Mouse (Mus musculus) liver, embryonic 13.5 days (tissue): Measurements from ENCODE around the gene Chm. TPM values are rescaled to one million over a fixed set of nuclear protein-coding genes. Genes with fewer than 3 reads are reported as not detected.
"Not testable (repeated sequence)": the region's sequence is repeated elsewhere in the genome, so short reads cannot be mapped to it uniquely, and the experiment has no call there.

Experiments
- ATAC-seq: fragments of 200-750 bp; cut with Nextera tagmentation; 2 replicates; pipeline ENCODE4 v1.8.0; 2017; ENCODE audit warnings: low read depth, mild to moderate bottlenecking, moderate number of reproducible peaks, moderate library complexity
- DNase-seq: peaks from one replicate; pipeline ENCODE4 v3.0.0; 2022
- H3K27ac ChIP-seq: fragments of 300-500 bp; sonication (generic); 2 replicates; pipeline ENCODE4 v1.5.1; 2015; ENCODE audit warnings: moderate library complexity, mild to moderate bottlenecking, inconsistent platforms
- H3K27me3 ChIP-seq: fragments of 300-500 bp; sonication (generic); 2 replicates; pipeline ENCODE4 v1.6.1; 2015; ENCODE audit warnings: mild to moderate bottlenecking, inconsistent platforms
- H3K36me3 ChIP-seq: fragments of 300-500 bp; sonication (generic); 2 replicates; pipeline ENCODE4 v1.6.1; 2015; ENCODE audit warnings: mild to moderate bottlenecking, inconsistent platforms
- H3K4me1 ChIP-seq: fragments of 300-500 bp; sonication (generic); replicated peaks from 2 replicates; pipeline ENCODE4 v1.6.1; 2015; ENCODE audit warnings: inconsistent platforms
- H3K4me2 ChIP-seq: fragments of 300-500 bp; sonication (generic); 2 replicates; pipeline ENCODE4 v1.6.1; 2015; ENCODE audit warnings: inconsistent platforms, mild to moderate bottlenecking, moderate library complexity
- H3K4me3 ChIP-seq: fragments of 300-500 bp; sonication (generic); replicated peaks from 2 replicates; pipeline ENCODE4 v1.5.1; 2015; ENCODE audit warnings: mild to moderate bottlenecking, inconsistent platforms
- H3K9ac ChIP-seq: fragments of 300-500 bp; sonication (generic); 2 replicates; pipeline ENCODE4 v1.6.1; 2015; ENCODE audit warnings: mild to moderate bottlenecking, inconsistent platforms
- H3K9me3 ChIP-seq: fragments of 300-500 bp; sonication (generic); replicated peaks from 2 replicates; pipeline ENCODE4 v1.6.1; 2016; ENCODE audit warnings: inconsistent platforms
- WGBS: fragments of 180-500 bp; shearing (Covaris S2); methylation state at CpG from one replicate; pipeline ENCODE4 v1.1.7; 2015; ENCODE audit not compliant: insufficient replicate concordance; 5-methylcytosine and 5-hydroxymethylcytosine counted together
- polyA plus RNA-seq: library from polyadenylated mRNA; unstranded; fragments of >200 nt; fragmentation: Nextera tagmentation; extraction: Ambion mirVana; gene quantifications from 2 replicates; pipeline ENCODE4 v1.2.1, GENCODE M21; 2015

The Chm gene
- polyA plus RNA-seq, result 3.5 and 5.7 TPM in 2 replicates

GRCm38 (mm10) chrX:113185230-113185985 is at the start of gene Chm:
Gene Chm (minus strand): TSS chrX:113185517.
- ATAC-seq, result peak; percentile 97
- Histone ChIP-seq H3K9ac (peak within 1 kb of the TSS; percentile 61), H3K9me3 (no peaks in the 10 kb centered on the region), H3K4me1 (peaks cover 4% of the 10 kb centered on the region; the same call in 1 of the 2 replicates), H3K27me3 (no peaks in the 10 kb centered on the region), H3K4me2 (peak within 1 kb of the TSS; percentile 58), H3K36me3 (no peaks in the 10 kb centered on the region), H3K4me3 (peak within 1 kb of the TSS; percentile 67), H3K27ac (no peak within 1 kb of the TSS; the same call in 1 of the 2 replicates)
- WGBS, result 10% methylated on average over 21 of the region's 21 CpGs
- peak; percentile 41 for DNase-seq

GRCm38 (mm10) chrX:113193901-113194300 is 8.6 kb upstream of the Chm start:
- no peak overlapping the region for H3K4me2 ChIP-seq
- DNase-seq (no peak), ATAC-seq (no peak)
- no peak overlapping the region for H3K27ac ChIP-seq
- H3K4me1 ChIP-seq, result no peaks in the 10 kb centered on the region
- no peak overlapping the region for H3K9ac ChIP-seq
- no peaks in the 10 kb centered on the region for H3K36me3 ChIP-seq
- no peaks in the 10 kb centered on the region for H3K9me3 ChIP-seq
- no peaks in the 10 kb centered on the region for H3K27me3 ChIP-seq
- 34% methylated on average over 2 of the region's 2 CpGs for WGBS
- no peak overlapping the region for H3K4me3 ChIP-seq

GRCm38 (mm10) chrX:113184569-113185229 is 618 bp downstream of the Chm start:
- peaks cover 4% of the 10 kb centered on the region; the same call in 1 of the 2 replicates for H3K4me1 ChIP-seq
- H3K27ac ChIP-seq, result no peak overlapping the region
- ATAC-seq, result no peak
- H3K27me3 ChIP-seq, result no peaks in the 10 kb centered on the region
- peak overlapping the region; percentile 61 for H3K9ac ChIP-seq
- WGBS, result 14% methylated on average over 17 of the region's 17 CpGs
- peak overlapping the region; percentile 67 for H3K4me3 ChIP-seq
- H3K4me2 ChIP-seq, result peak overlapping the region; percentile 58
- no peaks in the 10 kb centered on the region for H3K9me3 ChIP-seq
- DNase-seq, result no peak
- H3K36me3 ChIP-seq, result no peaks in the 10 kb centered on the region

- H3K36me3 ChIP-seq, H3K4me2 ChIP-seq, ATAC-seq, H3K4me1 ChIP-seq, H3K27ac ChIP-seq, H3K9me3 ChIP-seq, H3K27me3 ChIP-seq, H3K9ac ChIP-seq, DNase-seq, H3K4me3 ChIP-seq: not testable (repeated sequence)
- 72% methylated on average over 4 of the region's 4 CpGs for WGBS
Observed at GRCm38 (mm10) chrX:113180856-113181255, 4.5 kb downstream of the Chm start.

GRCm38 (mm10) chrX:113172766-113173165 is 12.6 kb downstream of the Chm start:
- H3K9ac ChIP-seq, result no peak overlapping the region
- ATAC-seq, result no peak
- H3K27ac ChIP-seq, result no peak overlapping the region
- no peak for DNase-seq
- WGBS, result 20% methylated on average over 2 of the region's 2 CpGs
- no peaks in the 10 kb centered on the region for H3K27me3 ChIP-seq
- no peaks in the 10 kb centered on the region for H3K36me3 ChIP-seq
- no peaks in the 10 kb centered on the region for H3K9me3 ChIP-seq
- H3K4me2 ChIP-seq, result no peak overlapping the region
- H3K4me3 ChIP-seq, result no peak overlapping the region
- no peaks in the 10 kb centered on the region for H3K4me1 ChIP-seq

- no peaks in the 10 kb centered on the region for H3K4me1 ChIP-seq
- no peak for DNase-seq
- no peaks in the 10 kb centered on the region for H3K9me3 ChIP-seq
- H3K36me3 ChIP-seq, result no peaks in the 10 kb centered on the region
- no peak overlapping the region for H3K4me2 ChIP-seq
- no peak overlapping the region for H3K4me3 ChIP-seq
- H3K9ac ChIP-seq, result no peak overlapping the region
- ATAC-seq, result no peak
- WGBS, result 6% methylated on average over 1 of the region's 1 CpGs
- H3K27ac ChIP-seq, result no peak overlapping the region
- H3K27me3 ChIP-seq, result no peaks in the 10 kb centered on the region
Observed at GRCm38 (mm10) chrX:113172271-113172670, 13.0 kb downstream of the Chm start.

- DNase-seq (no peak), ATAC-seq (no peak)
- no peaks in the 10 kb centered on the region for H3K9me3 ChIP-seq
- no peaks in the 10 kb centered on the region for H3K36me3 ChIP-seq
- WGBS, result 37% methylated on average over 3 of the region's 3 CpGs
- no peak overlapping the region for H3K4me2 ChIP-seq
- H3K27ac ChIP-seq, result no peak overlapping the region
- H3K9ac ChIP-seq, result no peak overlapping the region
- H3K27me3 ChIP-seq, result no peaks in the 10 kb centered on the region
- no peak overlapping the region for H3K4me3 ChIP-seq
- H3K4me1 ChIP-seq, result no peaks in the 10 kb centered on the region
Observed at GRCm38 (mm10) chrX:113160268-113160860, 25.0 kb downstream of the Chm start.

GRCm38 (mm10) chrX:113084171-113084570 is 101.1 kb downstream of the Chm start:
- Histone ChIP-seq H3K4me1 (no peaks in the 10 kb centered on the region), H3K27ac (no peak overlapping the region), H3K4me3 (no peak overlapping the region), H3K36me3 (no peaks in the 10 kb centered on the region), H3K9ac (no peak overlapping the region), H3K4me2 (no peak overlapping the region), H3K27me3 (no peaks in the 10 kb centered on the region), H3K9me3 (no peaks in the 10 kb centered on the region)
- ATAC-seq (no peak), DNase-seq (no peak)
- 44% methylated on average over 2 of the region's 2 CpGs for WGBS

GRCm38 (mm10) chrX:113076053-113076452 is 109.3 kb downstream of the Chm start:
- no peaks in the 10 kb centered on the region for H3K36me3 ChIP-seq
- no peaks in the 10 kb centered on the region for H3K27me3 ChIP-seq
- WGBS, result 84% methylated on average over 2 of the region's 2 CpGs
- no peak overlapping the region for H3K9ac ChIP-seq
- H3K9me3 ChIP-seq, result no peaks in the 10 kb centered on the region
- H3K27ac ChIP-seq, result no peak overlapping the region
- no peak overlapping the region for H3K4me2 ChIP-seq
- H3K4me1 ChIP-seq, result no peaks in the 10 kb centered on the region
- no peak for DNase-seq
- ATAC-seq, result no peak
- H3K4me3 ChIP-seq, result no peak overlapping the region

- Histone ChIP-seq H3K4me1 (no peaks in the 10 kb centered on the region), H3K27ac (no peak overlapping the region), H3K4me3 (no peak overlapping the region), H3K36me3 (no peaks in the 10 kb centered on the region), H3K9me3 (no peaks in the 10 kb centered on the region), H3K4me2 (no peak overlapping the region), H3K9ac (no peak overlapping the region), H3K27me3 (no peaks in the 10 kb centered on the region)
- ATAC-seq (no peak), DNase-seq (no peak)
- WGBS, result 76% methylated on average over 4 of the region's 4 CpGs
Observed at GRCm38 (mm10) chrX:113074823-113075222, 110.5 kb downstream of the Chm start.

- Histone ChIP-seq H3K4me2 (no peak overlapping the region), H3K27me3 (no peaks in the 10 kb centered on the region), H3K9ac (no peak overlapping the region), H3K27ac (no peak overlapping the region), H3K4me1 (no peaks in the 10 kb centered on the region), H3K4me3 (no peak overlapping the region), H3K9me3 (no peaks in the 10 kb centered on the region), H3K36me3 (no peaks in the 10 kb centered on the region)
- WGBS, result 49% methylated on average over 3 of the region's 3 CpGs
- DNase-seq, result no peak
- no peak for ATAC-seq
Observed at GRCm38 (mm10) chrX:113003621-113004020, 181.7 kb downstream of the Chm start.
